Mouse (Mus musculus) ES-Bruce4 (cell line): Measurements from ENCODE around the gene Luc7l.

Experiments
- CTCF ChIP-seq: IDR thresholded peaks from one replicate; pipeline ENCODE4 v1.8.1; 2011; ENCODE audit warnings: low read depth, low read length
- EP300 ChIP-seq: IDR thresholded peaks from 2 replicates; pipeline ENCODE4 v1.6.1; 2011; ENCODE audit warnings: low read depth, low read length; ENCODE audit not compliant: insufficient read depth
- POLR2A ChIP-seq: IDR thresholded peaks from one replicate; pipeline ENCODE4 v1.8.1; 2011; ENCODE audit warnings: low read length; ENCODE audit not compliant: insufficient read depth

GRCm38 (mm10) chr17:26234386-26234785 lies 18.3 kb upstream of the Luc7l start:
- no peak for TF ChIP-seq EP300
- TF ChIP-seq POLR2A: no peak
- no peak for TF ChIP-seq CTCF
